Mouse (Mus musculus): ENCODE results near the gene Il13ra1. TPM values are rescaled to one million over a fixed set of nuclear protein-coding genes. Genes with fewer than 3 reads are reported as not detected.

Gene Il13ra1
- polyA plus RNA-seq, 1 experiment from 2014 or later = 5.4 TPM

DNA sequence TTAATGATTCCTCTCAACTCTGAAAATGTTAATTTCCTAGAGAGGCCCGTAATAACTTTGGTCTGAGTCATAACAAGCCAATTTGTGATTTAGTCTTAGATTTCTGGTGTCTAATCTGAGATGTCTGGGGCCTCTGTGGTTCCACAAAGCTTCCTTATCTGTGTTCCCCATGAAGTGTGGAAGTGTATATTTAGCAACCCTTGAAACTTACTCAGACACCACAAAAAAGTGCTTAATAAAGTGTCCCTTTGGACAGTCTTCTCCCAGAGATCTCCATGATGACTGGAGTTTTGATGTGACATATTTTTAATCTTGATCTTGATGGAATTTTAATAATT lies 17.8 kb downstream of the Il13ra1 start:
- H3K9ac ChIP-seq = no peak overlapping the region
- no peak for ATAC-seq (ENCODE audit: insufficient read depth)

GRCm38 (mm10) chrX:36136346-36136745 lies 24.4 kb downstream of the Il13ra1 start:
- no peak for ATAC-seq (ENCODE audit: insufficient read depth)
- no peak overlapping the region for H3K9ac ChIP-seq
- no peaks in the 10 kb centered on the region for H3K36me3 ChIP-seq (replicated peaks)
- WGBS (ENCODE audit: insufficient replicate concordance) = 38% methylated on average over 1 of the region's 1 CpGs
- no peak overlapping the region for H3K4me3 ChIP-seq (replicated peaks)
- no peak overlapping the region for H3K4me2 ChIP-seq
- H3K9me3 ChIP-seq (replicated peaks) = no peaks in the 10 kb centered on the region
- no peak overlapping the region for H3K27ac ChIP-seq (replicated peaks)
- H3K4me1 ChIP-seq (replicated peaks) = no peaks in the 10 kb centered on the region
- no peaks in the 10 kb centered on the region for H3K27me3 ChIP-seq

More for the DNA sequence above, 17.8 kb downstream of the Il13ra1 start:
- no peak overlapping the region for H3K4me3 ChIP-seq (replicated peaks)
- no peak overlapping the region for H3K4me2 ChIP-seq
- no peak overlapping the region for H3K27ac ChIP-seq (replicated peaks)
- H3K4me1 ChIP-seq (replicated peaks) = no peaks in the 10 kb centered on the region
- H3K9me3 ChIP-seq (replicated peaks) = no peaks in the 10 kb centered on the region
- 18% methylated on average over 1 of the region's 1 CpGs for whole genome bisulfite sequencing (ENCODE audit: insufficient replicate concordance)
- H3K36me3 ChIP-seq (replicated peaks) = no peaks in the 10 kb centered on the region
- no peaks in the 10 kb centered on the region for H3K27me3 ChIP-seq

- no peak overlapping the region for H3K9ac ChIP-seq
- 45% methylated on average over 6 of the region's 6 CpGs for WGBS (ENCODE audit: insufficient replicate concordance)
- no peak for ATAC-seq (ENCODE audit: insufficient read depth)
These were observed 30.2 kb downstream of the Il13ra1 start for GRCm38 (mm10) chrX:36141994-36142639.

DNA sequence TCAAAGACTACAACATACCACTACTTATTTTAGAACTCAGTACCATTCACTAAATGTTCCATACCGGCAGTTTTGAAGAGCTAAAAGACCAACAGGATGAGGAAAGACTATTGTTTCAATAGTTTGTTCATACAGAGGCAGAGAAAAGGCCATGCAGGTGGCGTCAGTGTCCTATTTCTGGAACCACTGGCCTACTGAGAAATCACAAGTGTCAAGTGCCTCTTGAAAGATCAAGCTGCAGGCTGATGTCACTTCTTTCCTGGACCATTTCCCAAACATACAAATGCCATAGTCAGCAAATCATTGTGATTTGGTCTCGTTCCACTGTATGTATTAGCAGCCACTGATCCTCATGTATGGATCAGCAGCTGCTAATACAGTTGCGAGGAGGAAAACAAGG lies 34.8 kb downstream of the Il13ra1 start:
- Histone ChIP-seq H3K4me3 (replicated peaks) (no peak overlapping the region), H3K36me3 (replicated peaks) (no peaks in the 10 kb centered on the region), H3K27ac (replicated peaks) (no peak overlapping the region), H3K4me1 (replicated peaks) (no peaks in the 10 kb centered on the region), H3K27me3 (no peaks in the 10 kb centered on the region), H3K4me2 (no peak overlapping the region), H3K9ac (no peak overlapping the region), H3K9me3 (replicated peaks) (no peaks in the 10 kb centered on the region)
- no peak for ATAC-seq (ENCODE audit: insufficient read depth)
- 45% methylated on average over 4 of the region's 4 CpGs for WGBS (ENCODE audit: insufficient replicate concordance)

More at GRCm38 (mm10) chrX:36141994-36142639, 30.2 kb downstream of the Il13ra1 start:
- H3K4me3 ChIP-seq (replicated peaks) = no peak overlapping the region
- no peaks in the 10 kb centered on the region for H3K36me3 ChIP-seq (replicated peaks)
- no peaks in the 10 kb centered on the region for H3K9me3 ChIP-seq (replicated peaks)
- H3K27ac ChIP-seq (replicated peaks) = no peak overlapping the region
- no peaks in the 10 kb centered on the region for H3K27me3 ChIP-seq
- H3K4me2 ChIP-seq = no peak overlapping the region
- H3K4me1 ChIP-seq (replicated peaks) = no peaks in the 10 kb centered on the region

DNA sequence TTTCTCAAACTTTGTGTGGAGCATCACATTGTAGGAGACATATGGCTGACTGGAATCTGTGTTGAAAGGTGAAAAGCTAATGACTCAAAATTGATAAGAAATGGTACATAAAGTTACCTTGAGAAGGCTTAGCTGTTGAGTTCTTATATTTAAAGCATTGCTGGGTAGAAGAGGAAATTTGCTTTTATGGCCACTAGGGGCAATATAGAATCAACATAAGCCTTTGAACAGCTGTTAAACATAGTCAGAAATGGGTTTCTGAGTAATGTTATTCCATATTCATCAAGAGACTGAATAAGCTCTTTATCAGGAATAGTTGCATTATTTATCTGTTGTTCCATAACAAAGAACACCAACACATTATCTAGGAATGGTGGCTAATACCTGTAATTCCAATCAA lies 38.2 kb downstream of the Il13ra1 start:
- Histone ChIP-seq H3K4me2 (no peak overlapping the region), H3K27me3 (no peaks in the 10 kb centered on the region), H3K9ac (no peak overlapping the region), H3K27ac (replicated peaks) (no peak overlapping the region), H3K9me3 (replicated peaks) (no peaks in the 10 kb centered on the region), H3K4me3 (replicated peaks) (no peak overlapping the region), H3K36me3 (replicated peaks) (no peaks in the 10 kb centered on the region), H3K4me1 (replicated peaks) (no peaks in the 10 kb centered on the region)
- ATAC-seq (ENCODE audit: insufficient read depth) = no peak

- Histone ChIP-seq H3K27ac (replicated peaks) (no peak overlapping the region), H3K9ac (no peak overlapping the region), H3K9me3 (replicated peaks) (no peaks in the 10 kb centered on the region), H3K4me1 (replicated peaks) (no peaks in the 10 kb centered on the region), H3K4me3 (replicated peaks) (no peak overlapping the region), H3K27me3 (no peaks in the 10 kb centered on the region), H3K36me3 (replicated peaks) (no peaks in the 10 kb centered on the region), H3K4me2 (no peak overlapping the region)
- WGBS (ENCODE audit: insufficient replicate concordance) = 36% methylated on average over 2 of the region's 2 CpGs
- ATAC-seq (ENCODE audit: insufficient read depth) = no peak
These were observed 44.8 kb downstream of the Il13ra1 start for GRCm38 (mm10) chrX:36156677-36157076.

- no peaks in the 10 kb centered on the region for H3K27me3 ChIP-seq
- no peak overlapping the region for H3K4me2 ChIP-seq
- no peak overlapping the region for H3K4me3 ChIP-seq (replicated peaks)
- no peaks in the 10 kb centered on the region for H3K4me1 ChIP-seq (replicated peaks)
- no peaks in the 10 kb centered on the region for H3K9me3 ChIP-seq (replicated peaks)
- H3K27ac ChIP-seq (replicated peaks) = no peak overlapping the region
- ATAC-seq (ENCODE audit: insufficient read depth) = no peak
- H3K9ac ChIP-seq = no peak overlapping the region
- WGBS (ENCODE audit: insufficient replicate concordance) = 31% methylated on average over 4 of the region's 4 CpGs
- no peaks in the 10 kb centered on the region for H3K36me3 ChIP-seq (replicated peaks)
These were observed 49.7 kb downstream of the Il13ra1 start for GRCm38 (mm10) chrX:36161567-36161966.

GRCm38 (mm10) chrX:36183625-36184024 lies 71.7 kb downstream of the Il13ra1 start:
- H3K27ac ChIP-seq (replicated peaks) = no peak overlapping the region
- ATAC-seq (ENCODE audit: insufficient read depth) = no peak
- no peaks in the 10 kb centered on the region for H3K4me1 ChIP-seq (replicated peaks)

GRCm38 (mm10) chrX:36186036-36186435 lies 74.1 kb downstream of the Il13ra1 start:
- no peaks in the 10 kb centered on the region for H3K4me1 ChIP-seq (replicated peaks)
- ATAC-seq (ENCODE audit: insufficient read depth) = no peak
- no peaks in the 10 kb centered on the region for H3K27me3 ChIP-seq
- no peaks in the 10 kb centered on the region for H3K9me3 ChIP-seq (replicated peaks)
- no peak overlapping the region for H3K4me3 ChIP-seq (replicated peaks)
- H3K36me3 ChIP-seq (replicated peaks) = no peaks in the 10 kb centered on the region
- H3K4me2 ChIP-seq = no peak overlapping the region
- 54% methylated on average over 5 of the region's 5 CpGs for WGBS (ENCODE audit: insufficient replicate concordance)
- H3K9ac ChIP-seq = no peak overlapping the region
- no peak overlapping the region for H3K27ac ChIP-seq (replicated peaks)

More at GRCm38 (mm10) chrX:36183625-36184024, 71.7 kb downstream of the Il13ra1 start:
- Histone ChIP-seq H3K36me3 (replicated peaks) (no peaks in the 10 kb centered on the region), H3K27me3 (no peaks in the 10 kb centered on the region), H3K9ac (no peak overlapping the region), H3K4me3 (replicated peaks) (no peak overlapping the region), H3K9me3 (replicated peaks) (no peaks in the 10 kb centered on the region), H3K4me2 (no peak overlapping the region)

- no peak overlapping the region for H3K9ac ChIP-seq
- no peaks in the 10 kb centered on the region for H3K9me3 ChIP-seq (replicated peaks)
- H3K4me3 ChIP-seq (replicated peaks) = no peak overlapping the region
- no peak overlapping the region for H3K27ac ChIP-seq (replicated peaks)
- H3K4me1 ChIP-seq (replicated peaks) = no peaks in the 10 kb centered on the region
- WGBS (ENCODE audit: insufficient replicate concordance) = 55% methylated on average over 6 of the region's 6 CpGs
- ATAC-seq (ENCODE audit: insufficient read depth) = no peak
- H3K27me3 ChIP-seq = no peaks in the 10 kb centered on the region
- H3K4me2 ChIP-seq = no peak overlapping the region
- H3K36me3 ChIP-seq (replicated peaks) = no peaks in the 10 kb centered on the region
These were observed 74.5 kb downstream of the Il13ra1 start for GRCm38 (mm10) chrX:36186443-36186842.

- 21% methylated on average over 6 of the region's 6 CpGs for WGBS (ENCODE audit: insufficient replicate concordance)
- no peak overlapping the region for H3K4me2 ChIP-seq
- H3K9me3 ChIP-seq (replicated peaks) = no peaks in the 10 kb centered on the region
- H3K4me3 ChIP-seq (replicated peaks) = no peak overlapping the region
- H3K27me3 ChIP-seq = peaks cover 13% of the 10 kb centered on the region; the same call in 1 of the 2 replicates
- H3K4me1 ChIP-seq (replicated peaks) = no peaks in the 10 kb centered on the region
- no peaks in the 10 kb centered on the region for H3K36me3 ChIP-seq (replicated peaks)
- H3K27ac ChIP-seq (replicated peaks) = no peak overlapping the region
- ATAC-seq (ENCODE audit: insufficient read depth) = no peak
- no peak overlapping the region for H3K9ac ChIP-seq
These were observed 82.0 kb downstream of the Il13ra1 start for GRCm38 (mm10) chrX:36193951-36194350.
